Mouse (Mus musculus): ENCODE data around the gene Ube2ql1. TPM values are rescaled to one million over a fixed set of nuclear protein-coding genes. Genes with fewer than 3 reads are reported as not detected.

Ube2ql1 gene
- total and polyA plus RNA-seq, 3 experiments, result not detected

DNA sequence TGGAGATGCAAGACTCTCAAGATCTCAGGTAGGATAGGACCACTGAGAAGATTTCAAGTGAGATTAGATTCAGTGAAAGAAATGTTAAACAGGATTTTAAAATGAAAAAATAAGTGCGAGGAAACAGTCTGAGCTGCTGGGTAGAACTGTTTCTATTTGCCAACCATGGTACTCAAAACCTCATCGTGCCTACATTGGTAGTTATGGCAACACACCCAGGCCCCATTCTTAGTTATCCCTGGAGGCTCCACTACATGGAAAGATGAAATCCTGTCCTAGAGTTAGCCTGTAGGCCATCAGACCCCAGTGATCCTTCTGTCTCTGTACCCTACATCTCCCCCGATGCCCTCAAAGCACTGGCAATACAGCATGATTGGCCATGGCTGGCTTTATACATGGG, 14.3 kb downstream of the Ube2ql1 start:
- DNase-seq (ENCODE audit: low read depth, low spot score), result no peak
- no peak overlapping the region for H3K27ac ChIP-seq (ENCODE audit: control insufficient read depth, low read depth, low read length)
- TF ChIP-seq ZKSCAN1 (IDR thresholded peaks at IDR 0.05; ENCODE audit: low read depth, low read length), result no peak
- no peak for TF ChIP-seq E2F4 (IDR thresholded peaks at IDR 0.05; ENCODE audit: borderline replicate concordance, low read depth, low read length)
- TF ChIP-seq ZMIZ1 (IDR thresholded peaks at IDR 0.05; ENCODE audit: low read depth, low read length), result no peak
- TF ChIP-seq MAZ (IDR thresholded peaks at IDR 0.05; ENCODE audit: low read depth, low read length), result no peak
- no peak for TF ChIP-seq TCF12 (IDR thresholded peaks at IDR 0.05; ENCODE audit: low read depth, low read length)
- TF ChIP-seq SMC3 (IDR thresholded peaks at IDR 0.05; ENCODE audit: low read depth, low read length), result no peak
- no peak for TF ChIP-seq POLR2AphosphoS5 (IDR thresholded peaks at IDR 0.05; ENCODE audit: borderline replicate concordance, low read depth, low read length)
- no peak for TF ChIP-seq MYB (IDR thresholded peaks at IDR 0.05; ENCODE audit: low read depth, low read length)
- no peak for TF ChIP-seq HCFC1 (IDR thresholded peaks at IDR 0.05; ENCODE audit: low read depth, low read length)
- no peak for TF ChIP-seq ZC3H11A (IDR thresholded peaks at IDR 0.05; ENCODE audit: low read depth, low read length)
- TF ChIP-seq JUND (IDR thresholded peaks at IDR 0.05; ENCODE audit: low read depth, low read length), result no peak
- TF ChIP-seq RAD21 (IDR thresholded peaks at IDR 0.05; ENCODE audit: low read depth, low read length), result no peak
- TF ChIP-seq ETS1 (IDR thresholded peaks at IDR 0.05; ENCODE audit: low read depth, low read length), result no peak
- TF ChIP-seq USF1 (IDR thresholded peaks at IDR 0.05; ENCODE audit: low read depth, low read length), result no peak
- no peak for TF ChIP-seq GABPA (IDR thresholded peaks at IDR 0.05; ENCODE audit: low read depth, low read length)
- no peak for TF ChIP-seq UBTF (IDR thresholded peaks at IDR 0.05; ENCODE audit: borderline replicate concordance, insufficient read depth, low read depth, low read length)
- no peak for TF ChIP-seq BHLHE40 (IDR thresholded peaks at IDR 0.05; ENCODE audit: borderline replicate concordance, low read depth, low read length)
- TF ChIP-seq GATA1 (IDR thresholded peaks at IDR 0.05; ENCODE audit: low read depth, low read length), result no peak
- no peak for TF ChIP-seq MAX (IDR thresholded peaks at IDR 0.05; ENCODE audit: low read length)
- no peak overlapping the region for H3K9ac ChIP-seq (ENCODE audit: control insufficient read depth, low read depth, low read length, poor library complexity, severe bottlenecking)
- H3K4me3 ChIP-seq (ENCODE audit: control insufficient read depth in 1 of 2, insufficient read depth in 1 of 2, low read depth in 2 of 2, low read length in 2 of 2), result no peak overlapping the region
- no peaks in the 10 kb centered on the region for H3K36me3 ChIP-seq (ENCODE audit: control insufficient read depth in 1 of 2, insufficient read depth in 2 of 2, low read length in 2 of 2)
- H3K4me1 ChIP-seq (ENCODE audit: control insufficient read depth in 1 of 2, insufficient read depth in 2 of 2, low read length in 2 of 2), result no peaks in the 10 kb centered on the region
- H3K27me3 ChIP-seq (ENCODE audit: control insufficient read depth in 1 of 2, insufficient read depth in 2 of 2, low read length in 2 of 2), result no peaks in the 10 kb centered on the region
- H3K79me2 ChIP-seq (ENCODE audit: control insufficient read depth, insufficient read depth, low read length, poor library complexity), result no peaks in the 10 kb centered on the region
- no peaks in the 10 kb centered on the region for H3K9me3 ChIP-seq (replicated peaks; ENCODE audit: insufficient read depth, low read length)

GRCm38 (mm10) chr13:69721141-69721540, 18.5 kb downstream of the Ube2ql1 start:
- no peaks in the 10 kb centered on the region for H3K4me1 ChIP-seq (ENCODE audit: control insufficient read depth in 1 of 2, insufficient read depth in 2 of 2, low read length in 2 of 2)
- no peak for TF ChIP-seq CHD1 (IDR thresholded peaks at IDR 0.05; ENCODE audit: low read depth, low read length)
- no peak for TF ChIP-seq SMC3 (IDR thresholded peaks at IDR 0.05; ENCODE audit: low read depth, low read length)
- TF ChIP-seq NELFE (IDR thresholded peaks at IDR 0.05; ENCODE audit: low read depth, low read length), result no peak
- TF ChIP-seq ELF1 (IDR thresholded peaks at IDR 0.05; ENCODE audit: low read depth, low read length), result no peak
- TF ChIP-seq NRF1 (IDR thresholded peaks at IDR 0.05; ENCODE audit: insufficient read depth, low read depth, low read length, poor library complexity, severe bottlenecking), result no peak
- no peak for TF ChIP-seq RCOR1 (IDR thresholded peaks at IDR 0.05; ENCODE audit: low read depth, low read length)
- no peak for TF ChIP-seq KAT2A (conservative IDR thresholded peaks at IDR 0.05; ENCODE audit: low read depth, low read length)
- TF ChIP-seq UBTF (IDR thresholded peaks at IDR 0.05; ENCODE audit: borderline replicate concordance, insufficient read depth, low read depth, low read length), result no peak
- no peak for TF ChIP-seq ZMIZ1 (IDR thresholded peaks at IDR 0.05; ENCODE audit: low read depth, low read length)
- TF ChIP-seq TBP (IDR thresholded peaks at IDR 0.05; ENCODE audit: low read depth, low read length), result no peak
- no peaks in the 10 kb centered on the region for H3K9me3 ChIP-seq (replicated peaks; ENCODE audit: insufficient read depth, low read length)
- no peaks in the 10 kb centered on the region for H3K36me3 ChIP-seq (ENCODE audit: control insufficient read depth in 1 of 2, insufficient read depth in 2 of 2, low read length in 2 of 2)
- no peak overlapping the region for H3K4me3 ChIP-seq (ENCODE audit: control insufficient read depth in 1 of 2, insufficient read depth in 1 of 2, low read depth in 2 of 2, low read length in 2 of 2)
- no peak overlapping the region for H3K27ac ChIP-seq (ENCODE audit: control insufficient read depth, low read depth, low read length)
- H3K9ac ChIP-seq (ENCODE audit: control insufficient read depth, low read depth, low read length, poor library complexity, severe bottlenecking), result no peak overlapping the region
- no peak for DNase-seq (ENCODE audit: low read depth, low spot score)
- H3K79me2 ChIP-seq (ENCODE audit: control insufficient read depth, insufficient read depth, low read length, poor library complexity), result no peaks in the 10 kb centered on the region
- H3K27me3 ChIP-seq (ENCODE audit: control insufficient read depth in 1 of 2, insufficient read depth in 2 of 2, low read length in 2 of 2), result no peaks in the 10 kb centered on the region

All from MEL (cell line).